9 mouse cellular contexts compared by ENCODE assay signal in genomic region chr6:87522236-87522635, GRCm38 (mm10). TPM values are rescaled to one million over a fixed set of nuclear protein-coding genes. Genes with fewer than 3 reads are reported as not detected.
DNase-seq lines count a peak whose midpoint lies in the region; ATAC-seq and TF ChIP-seq lines count a peak whose summit lies in the region.
"Had no signal": no experiment of that assay in that cellular context is flagged by ENCODE, and none has a peak within 500 bp of the region (broad histone marks: within the 10 kb centered on the region; RNA-seq: fewer than 3 reads in every experiment).

No protein-coding gene starts in this region.

- peak; percentile 9 for DNase-seq in cerebellum, adult 11 months
- no peak for DNase-seq in cerebellum, adult 11-12 months
- DNase-seq in liver, adult 2 months (ENCODE audit: extremely low read depth, low read depth, low spot score): no peak
- DNase-seq in liver, embryonic 11.5 days (ENCODE audit: low spot score): no peak
- peak; percentile 71 for DNase-seq in brain, adult 2 months (ENCODE audit: low read depth, low spot score)
- peak; percentile 67 for DNase-seq in heart, postnatal 4 days
- peak; percentile 76 for DNase-seq in lung, postnatal 14 days
- DNase-seq: liver, embryonic 13.5 days had no signal

- TF ChIP-seq POLR2A in liver, adult 2 months (IDR thresholded peaks at IDR 0.05; ENCODE audit: extremely low read depth, insufficient read depth, low read length): no peak

- no peak overlapping the region for H3K4me2 ChIP-seq in liver, embryonic 11.5 days
- H3K4me2 ChIP-seq: liver, embryonic 13.5 days had no signal

- H3K9ac ChIP-seq in liver, adult 2 months (ENCODE audit: low read depth, low read length): no peak overlapping the region
- H3K9ac ChIP-seq in liver, embryonic 11.5 days (ENCODE audit: low read depth, low read length): no peak overlapping the region
- H3K9ac ChIP-seq: liver, embryonic 13.5 days had no signal

- WGBS in liver, adult 2 months: 44% methylated on average over 3 of the region's 3 CpGs
- 16% methylated on average over 3 of the region's 3 CpGs for WGBS in liver, embryonic 11.5 days

- H3K36me3 ChIP-seq in liver, adult 2 months (ENCODE audit: control insufficient read depth, insufficient read depth, low read length): no peaks in the 10 kb centered on the region
- no peaks in the 10 kb centered on the region for H3K36me3 ChIP-seq in liver, embryonic 11.5 days (ENCODE audit: control insufficient read depth, insufficient read depth, low read length)
- H3K36me3 ChIP-seq: liver, embryonic 13.5 days had no signal

- peak; percentile 24; the same call in 1 of the 2 replicates for TF ChIP-seq CTCF in liver, adult 2 months (IDR thresholded peaks at IDR 0.05; ENCODE audit: low read depth, low read length)

- H3K79me2 ChIP-seq in liver, adult 2 months (ENCODE audit: control insufficient read depth, insufficient read depth, low read length): no peaks in the 10 kb centered on the region

- no peaks in the 10 kb centered on the region for H3K27me3 ChIP-seq in liver, adult 2 months (ENCODE audit: control insufficient read depth, insufficient read depth, low read length)
- no peaks in the 10 kb centered on the region for H3K27me3 ChIP-seq in liver, embryonic 11.5 days (replicated peaks; ENCODE audit: control insufficient read depth, insufficient read depth, low read length)
- H3K27me3 ChIP-seq: liver, embryonic 13.5 days had no signal

- H3K9me3 ChIP-seq in liver, embryonic 11.5 days (ENCODE audit: control insufficient read depth, low read length): no peaks in the 10 kb centered on the region
- H3K9me3 ChIP-seq: liver, embryonic 13.5 days had no signal

- H3K27ac ChIP-seq in liver, adult 2 months (replicated peaks; ENCODE audit: insufficient read depth, low read depth, low read length): no peak overlapping the region
- no peak overlapping the region for H3K27ac ChIP-seq in liver, embryonic 11.5 days (ENCODE audit: low read depth, low read length)
- H3K27ac ChIP-seq: liver, embryonic 13.5 days had no signal

- no peak overlapping the region for H3K4me3 ChIP-seq in liver, adult 2 months (ENCODE audit: insufficient read depth, low read depth, low read length)
- H3K4me3 ChIP-seq in liver, embryonic 11.5 days (ENCODE audit: low read depth, low read length): no peak overlapping the region
- H3K4me3 ChIP-seq: liver, embryonic 13.5 days had no signal

- H3K4me1 ChIP-seq in liver, adult 2 months (ENCODE audit: control insufficient read depth, insufficient read depth, low read length): no peaks in the 10 kb centered on the region
- peaks cover 7% of the 10 kb centered on the region for H3K4me1 ChIP-seq in liver, embryonic 11.5 days (replicated peaks; ENCODE audit: control insufficient read depth, insufficient read depth, low read length)

- ATAC-seq in liver, embryonic 11.5 days (replicated peaks; ENCODE audit: low FRiP score): no peak
- no peak for ATAC-seq in megakaryocyte progenitor cell, adult 5-6 weeks (replicated peaks; ENCODE audit: poor library complexity)

RNA-seq across cellular contexts. Expression of gene Arhgap25, which starts 10.8 kb away (rescaled TPM):
- 1.5 and 1.6 TPM in 2 replicates for total RNA-seq in liver, adult 2 months (2014; rRNA removed)
- polyA plus RNA-seq in liver, adult 2 months (2012; rRNA removed): 0.16 and 0.40 TPM in 2 replicates
- 6.9 and 7.9 TPM in 2 replicates for polyA plus RNA-seq in liver, embryonic 11.5 days (2014; fragmentation: Nextera tagmentation; extraction: Ambion mirVana)
- total RNA-seq in heart, postnatal 4 days (2021): 1 to 10 TPM; 5.2 to 6.1 TPM
- total RNA-seq in megakaryocyte progenitor cell, adult 5-6 weeks (2015): 7.0 and 11.0 TPM in 2 replicates
- 23.0 and 30.6 TPM in 2 replicates for total RNA-seq in megakaryocyte progenitor cell, adult 5-6 weeks (2017)

Comparison
In these comparisons a context has a peak if more than half of its experiments do, and no peak if none do; other contexts are left out.
1. DNase-seq: peak in cerebellum, adult 11 months (single experiment), brain, adult 2 months (single experiment), heart, postnatal 4 days (single experiment) and lung, postnatal 14 days (single experiment); none in cerebellum, adult 11-12 months (single experiment), liver, adult 2 months (single experiment) and liver, embryonic 11.5 days (single experiment).